Mouse (Mus musculus) CH12.LX (cell line): ENCODE measurements around the gene Cradd. TPM values are rescaled to one million over a fixed set of nuclear protein-coding genes. Genes with fewer than 3 reads are reported as not detected.

ENCODE experiments used
- DNase-seq: peaks from one replicate; pipeline ENCODE4 v3.0.0-alpha.2; 2013; ENCODE audit errors: extremely low read depth
- H3K27ac ChIP-seq: 2 replicates; pipeline ENCODE4 v1.5.1; 2012; ENCODE audit warnings: low read depth, mild to moderate bottlenecking, control low read depth, moderate library complexity; ENCODE audit not compliant: insufficient read depth
- H3K27me3 ChIP-seq: replicated peaks from 2 replicates; pipeline ENCODE3; 2012; ENCODE audit warnings: inconsistent platforms
- H3K36me3 ChIP-seq, 2 experiments: replicated peaks in 1 of 2; 2 replicates each; pipeline versions ENCODE3 to v1.6.1; 2012; ENCODE audit warnings: inconsistent platforms in 1 of 2, low read length in 1 of 2, mild to moderate bottlenecking in 1 of 2, mixed read lengths in 1 of 2, moderate library complexity in 1 of 2; ENCODE audit not compliant: control insufficient read depth in 1 of 2, insufficient read depth in 1 of 2
- H3K4me1 ChIP-seq, 2 experiments: 2 replicates each; pipeline ENCODE4 v1.6.1; 2012; ENCODE audit warnings: inconsistent platforms in 1 of 2, moderate library complexity in 1 of 2; ENCODE audit not compliant: insufficient read depth in 2 of 2, control insufficient read depth in 1 of 2
- H3K4me2 ChIP-seq: 2 replicates; pipeline ENCODE4 v1.6.1; 2012; ENCODE audit warnings: low read depth, mild to moderate bottlenecking, control low read depth; ENCODE audit not compliant: poor library complexity, insufficient read depth, severe bottlenecking
- H3K4me3 ChIP-seq, 3 experiments: fragments of 150-350 bp in 1 of 3; sonication (generic) in 1 of 3; replicated peaks in 1 of 3; 2 replicates each; pipeline versions ENCODE3 to v1.5.1; 2011 to 2012; ENCODE audit warnings: low read depth in 2 of 3, low read length in 2 of 3, mild to moderate bottlenecking in 2 of 3, moderate library complexity in 2 of 3, control low read depth in 1 of 3, improper control_type of control experiment in 1 of 3, inconsistent platforms in 1 of 3, mixed read lengths in 1 of 3; ENCODE audit not compliant: poor library complexity in 1 of 3
- H3K79me2 ChIP-seq: replicated peaks from 2 replicates; pipeline ENCODE4 v1.6.1; 2012; ENCODE audit warnings: mild to moderate bottlenecking, moderate library complexity; ENCODE audit not compliant: control insufficient read depth, poor library complexity, insufficient read depth, severe bottlenecking; ENCODE audit errors: extremely low read depth
- H3K9ac ChIP-seq: 2 replicates; pipeline ENCODE4 v1.6.1; 2012; ENCODE audit warnings: low read depth, mild to moderate bottlenecking, control low read depth, moderate library complexity; ENCODE audit not compliant: insufficient read depth
- H3K9me3 ChIP-seq: replicated peaks from 2 replicates; pipeline ENCODE3; 2012; ENCODE audit warnings: low read length, inconsistent platforms, mixed read lengths
- BHLHE40 ChIP-seq: IDR thresholded peaks from 2 replicates; pipeline ENCODE4 v1.6.1; 2011; ENCODE audit warnings: mild to moderate bottlenecking, low read depth, low read length, improper control_type of control experiment
- CHD1 ChIP-seq: IDR thresholded peaks from 2 replicates; pipeline ENCODE4 v1.6.1; 2012; ENCODE audit warnings: low read depth, low read length, improper control_type of control experiment, inconsistent platforms
- CHD2 ChIP-seq: IDR thresholded peaks from 2 replicates; pipeline ENCODE4 v1.6.1; 2011; ENCODE audit warnings: low read length, improper control_type of control experiment
- CTCF ChIP-seq, 2 experiments: IDR thresholded peaks in 1 of 2; conservative IDR thresholded peaks in 1 of 2; 2 replicates each; pipeline ENCODE4 v1.5.1; 2011 to 2012; ENCODE audit warnings: low read depth in 2 of 2, low read length in 2 of 2, improper control_type of control experiment in 1 of 2, inconsistent platforms in 1 of 2, mild to moderate bottlenecking in 1 of 2, moderate library complexity in 1 of 2
- E2F4 ChIP-seq: IDR thresholded peaks from 2 replicates; pipeline ENCODE4 v1.6.1; 2011; ENCODE audit warnings: low read depth, low read length, improper control_type of control experiment; ENCODE audit not compliant: insufficient replicate concordance
- ELF1 ChIP-seq: IDR thresholded peaks from 2 replicates; pipeline ENCODE4 v1.6.1; 2014; ENCODE audit warnings: low read depth, mild to moderate bottlenecking, inconsistent platforms, low read length, improper control_type of control experiment
- EP300 ChIP-seq: IDR thresholded peaks from 2 replicates; pipeline ENCODE4 v1.6.1; 2011; ENCODE audit warnings: low read length, improper control_type of control experiment
- ETS1 ChIP-seq: conservative IDR thresholded peaks from 2 replicates; pipeline ENCODE4 v1.6.1; 2012; ENCODE audit warnings: low read depth, mild to moderate bottlenecking, inconsistent platforms, low read length, improper control_type of control experiment, moderate library complexity
- GABPA ChIP-seq: IDR thresholded peaks from 2 replicates; pipeline ENCODE4 v1.6.1; 2012; ENCODE audit warnings: low read depth, low read length, improper control_type of control experiment, inconsistent platforms; ENCODE audit not compliant: insufficient replicate concordance
- HCFC1 ChIP-seq: IDR thresholded peaks from 2 replicates; pipeline ENCODE4 v1.6.1; 2012; ENCODE audit warnings: low read depth, mild to moderate bottlenecking, inconsistent platforms, low read length, improper control_type of control experiment
- IRF4 ChIP-seq: IDR thresholded peaks from 2 replicates; pipeline ENCODE4 v1.6.1; 2014; ENCODE audit warnings: low read depth, mild to moderate bottlenecking, inconsistent platforms, low read length, improper control_type of control experiment
- JUN ChIP-seq: IDR thresholded peaks from 2 replicates; pipeline ENCODE4 v1.6.1; 2011; ENCODE audit warnings: low read depth, mild to moderate bottlenecking, low read length, improper control_type of control experiment, moderate library complexity; ENCODE audit not compliant: insufficient read depth
- JUND ChIP-seq: conservative IDR thresholded peaks from 2 replicates; pipeline ENCODE4 v1.6.1; 2011; ENCODE audit warnings: low read depth, low read length, improper control_type of control experiment
- KAT2A ChIP-seq: IDR thresholded peaks from 2 replicates; pipeline ENCODE4 v1.6.1; 2012; ENCODE audit warnings: low read length, improper control_type of control experiment, inconsistent platforms; ENCODE audit not compliant: insufficient replicate concordance
- MAFK ChIP-seq: IDR thresholded peaks from 2 replicates; pipeline ENCODE4 v1.6.1; 2011; ENCODE audit warnings: low read length, improper control_type of control experiment; ENCODE audit not compliant: insufficient replicate concordance
- MAX ChIP-seq: IDR thresholded peaks from 2 replicates; pipeline ENCODE4 v1.6.1; 2011; ENCODE audit warnings: low read length, improper control_type of control experiment
- MAZ ChIP-seq: IDR thresholded peaks from 2 replicates; pipeline ENCODE4 v1.6.1; 2012; ENCODE audit warnings: low read depth, mild to moderate bottlenecking, inconsistent platforms, low read length, improper control_type of control experiment, moderate library complexity
- MEF2A ChIP-seq: IDR thresholded peaks from 2 replicates; pipeline ENCODE4 v1.6.1; 2014; ENCODE audit warnings: low read depth, mild to moderate bottlenecking, inconsistent platforms, low read length, improper control_type of control experiment, borderline replicate concordance
- MXI1 ChIP-seq: IDR thresholded peaks from 2 replicates; pipeline ENCODE4 v1.6.1; 2011; ENCODE audit warnings: mild to moderate bottlenecking, low read depth, low read length, improper control_type of control experiment
- MYC ChIP-seq: IDR thresholded peaks from 2 replicates; pipeline ENCODE4 v1.6.1; 2011; ENCODE audit warnings: low read depth, mild to moderate bottlenecking, improper control_type of control experiment, low read length
- NELFE ChIP-seq: IDR thresholded peaks from 2 replicates; pipeline ENCODE4 v1.6.1; 2011; ENCODE audit warnings: low read depth, low read length, improper control_type of control experiment
- NRF1 ChIP-seq: IDR thresholded peaks from 2 replicates; pipeline ENCODE4 v1.6.1; 2014; ENCODE audit warnings: low read depth, mild to moderate bottlenecking, inconsistent platforms, low read length, improper control_type of control experiment, moderate library complexity
- PAX5 ChIP-seq: IDR thresholded peaks from 2 replicates; pipeline ENCODE4 v1.6.1; 2012; ENCODE audit warnings: low read length, inconsistent platforms, mixed read lengths
- POLR2A ChIP-seq: IDR thresholded peaks from 2 replicates; pipeline ENCODE4 v1.6.1; 2011; ENCODE audit warnings: low read depth, mild to moderate bottlenecking, improper control_type of control experiment, low read length
- POLR2AphosphoS2 ChIP-seq: IDR thresholded peaks from 2 replicates; pipeline ENCODE4 v1.6.1; 2011; ENCODE audit warnings: low read depth, low read length, improper control_type of control experiment
- RAD21 ChIP-seq: IDR thresholded peaks from 2 replicates; pipeline ENCODE4 v1.6.1; 2011; ENCODE audit warnings: low read depth, mild to moderate bottlenecking, low read length, improper control_type of control experiment, moderate library complexity
- RCOR1 ChIP-seq: conservative IDR thresholded peaks from 2 replicates; pipeline ENCODE4 v1.6.1; 2012; ENCODE audit warnings: low read depth, mild to moderate bottlenecking, inconsistent platforms, low read length, improper control_type of control experiment
- SIN3A ChIP-seq: IDR thresholded peaks from 2 replicates; pipeline ENCODE4 v1.6.1; 2012; ENCODE audit warnings: low read length, improper control_type of control experiment, inconsistent platforms
- SMC3 ChIP-seq: IDR thresholded peaks from 2 replicates; pipeline ENCODE4 v1.6.1; 2011; ENCODE audit warnings: low read depth, low read length, improper control_type of control experiment
- TBP ChIP-seq: conservative IDR thresholded peaks from 2 replicates; pipeline ENCODE4 v1.6.1; 2011; ENCODE audit warnings: low read depth, low read length, improper control_type of control experiment
- TCF12 ChIP-seq: IDR thresholded peaks from 2 replicates; pipeline ENCODE4 v1.6.1; 2014; ENCODE audit warnings: low read depth, mild to moderate bottlenecking, inconsistent platforms, low read length, improper control_type of control experiment
- UBTF ChIP-seq: IDR thresholded peaks from 2 replicates; pipeline ENCODE4 v1.6.1; 2012; ENCODE audit warnings: low read depth, mild to moderate bottlenecking, inconsistent platforms, low read length, improper control_type of control experiment, moderate library complexity
- USF1 ChIP-seq: IDR thresholded peaks from 2 replicates; pipeline ENCODE4 v1.6.1; 2014; ENCODE audit warnings: low read depth, mild to moderate bottlenecking, inconsistent platforms, low read length, improper control_type of control experiment
- USF2 ChIP-seq: conservative IDR thresholded peaks from 2 replicates; pipeline ENCODE4 v1.6.1; 2011; ENCODE audit warnings: low read depth, low read length, improper control_type of control experiment
- ZC3H11A ChIP-seq: IDR thresholded peaks from 2 replicates; pipeline ENCODE4 v1.6.1; 2012; ENCODE audit warnings: low read depth, mild to moderate bottlenecking, inconsistent platforms, low read length, improper control_type of control experiment
- ZKSCAN1 ChIP-seq: IDR thresholded peaks from 2 replicates; pipeline ENCODE4 v1.6.1; 2012; ENCODE audit warnings: low read depth, inconsistent platforms, low read length, improper control_type of control experiment, borderline replicate concordance
- ZMIZ1 ChIP-seq: IDR thresholded peaks from 2 replicates; pipeline ENCODE4 v1.6.1; 2012; ENCODE audit warnings: low read depth, mild to moderate bottlenecking, inconsistent platforms, low read length, improper control_type of control experiment
- ZNF384 ChIP-seq: IDR thresholded peaks from 2 replicates; pipeline ENCODE4 v1.6.1; 2012; ENCODE audit warnings: low read depth, low read length, improper control_type of control experiment, inconsistent platforms
- dilution Hi-C: fragments of 300-500 bp; cut with MboI; formaldehyde crosslinking; loops from 2 replicates; pipeline ENCODE4 v1.14.3; 2020; ENCODE audit warnings: low sequenced_read_pairs; ENCODE audit not compliant: extremely low pct_unique_long_range_greater_than_20kb, extremely low pct_ligation_motif_present
- in situ Hi-C: fragments of 300-500 bp; cut with MboI; formaldehyde crosslinking; loops from 3 replicates; pipeline ENCODE4 v1.14.3; 2019; ENCODE audit warnings: low sequenced_read_pairs, low pct_ligation_motif_present, low pct_unique_long_range_greater_than_20kb, mixed read lengths
- polyA plus RNA-seq: library from polyadenylated mRNA; unstranded; fragments of >175 nt; gene quantifications from 2 replicates; pipeline ENCODE4 v1.2.1, GENCODE M21; 2012; ENCODE audit warnings: low read depth; ENCODE audit not compliant: insufficient read length
- total RNA-seq, 2 experiments: library from RNA; depleted of rRNA; stranded (reverse); fragments of 300-350 nt in 1 of 2; fragments of >200 nt in 1 of 2; gene quantifications; 2 replicates each; pipeline ENCODE4 v1.2.3; 2012 to 2014

The Cradd gene
- total and polyA plus RNA-seq, 3 experiments = 5.6 to 8.8 (median 5.6) TPM

GRCm38 (mm10) chr10:95261279-95261678, 62.7 kb downstream of the Cradd start:
- peaks cover 5 to 42% of the 10 kb centered on the region in 2 experiments; a peak in 3 of 4 replicates for H3K4me1 ChIP-seq
- TF ChIP-seq CTCF (conservative IDR thresholded peaks at IDR 0.05 in 1 of 2, IDR thresholded peaks at IDR 0.05 in 1 of 2; ENCODE audit: low read depth in 2 of 2, low read length in 2 of 2) = no peak
- TF ChIP-seq ZMIZ1 = no peak
- no peak for TF ChIP-seq KAT2A
- peak; percentile 1; the same call in 1 of the 2 replicates for TF ChIP-seq SIN3A
- 0 out of 2 replicates have a peak, but pooled peaks have one; percentile 11 for TF ChIP-seq ELF1
- no peak for TF ChIP-seq MYC
- no peak for TF ChIP-seq MAFK
- TF ChIP-seq MAX = no peak
- no peak for TF ChIP-seq PAX5
- no peak for TF ChIP-seq HCFC1
- TF ChIP-seq UBTF = no peak
- no peak for TF ChIP-seq TBP
- TF ChIP-seq ETS1 = no peak
- no peak for TF ChIP-seq SMC3
- no peak for TF ChIP-seq POLR2A
- TF ChIP-seq RAD21 = no peak
- no peak for TF ChIP-seq ZKSCAN1
- no peak for TF ChIP-seq NELFE
- peak; percentile 66; the same call in 1 of the 2 replicates for TF ChIP-seq MEF2A
- 0 out of 2 replicates have a peak, but pooled peaks have one; percentile 22 for TF ChIP-seq TCF12
- TF ChIP-seq USF2 = no peak
- peak; percentile 17; the same call in 1 of the 2 replicates for TF ChIP-seq ZNF384
- 0 out of 2 replicates have a peak, but pooled peaks have one; percentile 21 for TF ChIP-seq CHD1
- no peak for TF ChIP-seq MAZ
- no peak; the same call in 1 of the 2 replicates for TF ChIP-seq MXI1
- TF ChIP-seq JUND = peak; percentile 68; the same call in 1 of the 2 replicates
- no peak; the same call in 1 of the 2 replicates for TF ChIP-seq RCOR1
- TF ChIP-seq GABPA = no peak
- TF ChIP-seq ZC3H11A = no peak
- no peak for TF ChIP-seq POLR2AphosphoS2
- no peak for TF ChIP-seq BHLHE40
- TF ChIP-seq CHD2 = no peak
- TF ChIP-seq JUN = no peak
- no peak for TF ChIP-seq NRF1
- no peak for TF ChIP-seq E2F4
- TF ChIP-seq IRF4 = peak; percentile 50; the same call in 1 of the 2 replicates
- TF ChIP-seq EP300 = peak; percentile 35; the same call in 1 of the 2 replicates
- no peak for TF ChIP-seq USF1
- no peaks in the 10 kb centered on the region for H3K9me3 ChIP-seq

More at GRCm38 (mm10) chr10:95261279-95261678, 62.7 kb downstream of the Cradd start:
- peak; percentile 20 for DNase-seq
- dilution Hi-C loops = no loop called here
- H3K4me2 ChIP-seq = peak overlapping the region; percentile 69; the same call in 1 of the 2 replicates
- H3K27me3 ChIP-seq = no peaks in the 10 kb centered on the region
- H3K9ac ChIP-seq = no peak overlapping the region
- H3K79me2 ChIP-seq = no peaks in the 10 kb centered on the region
- in situ Hi-C loops = loop anchor here (5.0 kb wide), 1 partner anchor 36 kb away; no protein-coding TSS in a partner anchor
- no peak overlapping the region for H3K4me3 ChIP-seq
- no peaks in the 10 kb centered on the region for H3K36me3 ChIP-seq
- H3K27ac ChIP-seq = no peak overlapping the region
